Mouse (Mus musculus) lung, embryonic 14.5 days (tissue): ENCODE measurements at regions not wholly inside any gene's neighbourhood (a gene's known extent, or its start where the extent isn't known, plus 50 kb on each side); places are given as distances from the start of the nearest gene placed in this dataset.

ENCODE experiments used
- ATAC-seq: fragments of 200-750 bp; cut with Nextera tagmentation; 2 replicates; pipeline ENCODE4 v1.8.0; 2017; ENCODE audit warnings: mild to moderate bottlenecking, moderate TSS enrichment, moderate library complexity; ENCODE audit not compliant: insufficient read depth
- DNase-seq: peaks from one replicate; pipeline ENCODE4 v3.0.0-alpha.2; 2015
- H3K27ac ChIP-seq: fragments of 300-500 bp; sonication (generic); 2 replicates; pipeline ENCODE4 v1.5.1; 2014; ENCODE audit warnings: low read depth, mild to moderate bottlenecking, moderate library complexity
- H3K27me3 ChIP-seq: fragments of 300-500 bp; sonication (generic); 2 replicates; pipeline ENCODE4 v1.6.1; 2014; ENCODE audit warnings: low read length, control low read depth; ENCODE audit not compliant: insufficient read depth
- H3K36me3 ChIP-seq: fragments of 300-500 bp; sonication (generic); 2 replicates; pipeline ENCODE4 v1.6.1; 2014; ENCODE audit warnings: control low read depth; ENCODE audit not compliant: insufficient read depth
- H3K4me1 ChIP-seq: fragments of 300-500 bp; sonication (generic); 2 replicates; pipeline ENCODE4 v1.6.1; 2014; ENCODE audit warnings: antibody characterized with exemption, control low read depth; ENCODE audit not compliant: insufficient read depth
- H3K4me2 ChIP-seq: fragments of 300-500 bp; sonication (generic); 2 replicates; pipeline ENCODE4 v1.6.1; 2014; ENCODE audit warnings: mild to moderate bottlenecking
- H3K4me3 ChIP-seq: fragments of 300-500 bp; sonication (generic); 2 replicates; pipeline ENCODE4 v1.5.1; 2014; ENCODE audit warnings: low read depth, low read length
- H3K9ac ChIP-seq: fragments of 300-500 bp; sonication (generic); 2 replicates; pipeline ENCODE4 v1.6.1; 2014
- H3K9me3 ChIP-seq: fragments of 300-500 bp; sonication (generic); 2 replicates; pipeline ENCODE4 v1.6.1; 2016; ENCODE audit warnings: low read depth, low read length, control low read depth
- CTCF ChIP-seq: IDR thresholded peaks from 2 replicates; pipeline ENCODE4 v1.5.1; 2016; ENCODE audit warnings: antibody characterized with exemption, low read depth
- WGBS: fragments of 180-500 bp; shearing (Covaris S2); extraction: QIAGEN DNeasy Blood & Tissue Kit; methylation state at CpG from one replicate; pipeline ENCODE4 v1.1.7; 2014; 5-methylcytosine and 5-hydroxymethylcytosine counted together

DNA sequence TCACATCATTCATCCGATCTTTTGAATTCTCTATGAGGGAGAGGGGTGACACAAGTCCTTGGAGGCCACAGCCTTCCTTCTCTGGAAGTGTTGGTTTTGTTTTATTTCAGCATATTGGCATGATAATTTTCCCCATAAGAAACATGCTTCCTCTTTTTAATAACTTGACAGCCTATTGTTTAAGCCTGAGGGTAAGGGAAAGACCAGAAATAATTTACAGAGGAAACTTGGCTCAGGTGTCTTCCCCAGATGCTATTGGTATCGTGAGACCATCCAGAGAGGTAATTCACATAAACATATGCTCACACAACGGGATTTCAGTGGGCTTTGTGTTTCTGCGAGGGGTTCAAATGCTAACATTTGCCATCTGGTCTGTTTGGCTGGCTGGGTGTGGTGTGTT is 212.0 kb downstream of the Sptssa start:
- no peaks in the 10 kb centered on the region for H3K27me3 ChIP-seq
- H3K27ac ChIP-seq, result no peak overlapping the region
- ATAC-seq (no peak), DNase-seq (no peak)
- WGBS, result 54% methylated on average over 4 of the region's 4 CpGs
- no peaks in the 10 kb centered on the region for H3K4me1 ChIP-seq
- no peak overlapping the region for H3K4me2 ChIP-seq
- no peaks in the 10 kb centered on the region for H3K9me3 ChIP-seq
- no peak overlapping the region for H3K9ac ChIP-seq
- no peaks in the 10 kb centered on the region for H3K36me3 ChIP-seq
- TF ChIP-seq CTCF, result no peak
- no peak overlapping the region for H3K4me3 ChIP-seq

DNA sequence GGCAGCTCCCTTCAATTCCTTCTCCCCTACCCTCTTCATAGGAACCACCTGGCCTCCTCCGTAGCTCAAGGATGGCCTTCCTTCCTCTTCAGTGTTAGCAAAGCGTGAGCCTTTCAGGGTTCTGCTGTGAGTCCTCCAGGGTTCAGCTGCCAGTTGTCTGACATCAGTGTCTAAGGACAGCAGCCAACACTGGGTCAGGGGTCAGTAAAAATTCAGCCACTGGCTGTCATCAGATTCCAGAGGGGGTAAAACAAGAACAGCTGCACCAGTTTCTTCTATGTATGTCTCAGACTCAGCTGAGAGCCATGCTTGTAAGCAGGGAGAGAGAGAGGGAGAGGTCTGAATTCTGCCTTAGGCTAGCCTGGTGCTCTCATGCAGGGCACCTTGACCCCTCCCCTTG is 213.1 kb downstream of the Sptssa start:
- Histone ChIP-seq H3K4me3 (no peak overlapping the region), H3K27ac (no peak overlapping the region), H3K9ac (no peak overlapping the region), H3K9me3 (no peaks in the 10 kb centered on the region), H3K27me3 (no peaks in the 10 kb centered on the region), H3K4me2 (no peak overlapping the region), H3K4me1 (no peaks in the 10 kb centered on the region), H3K36me3 (no peaks in the 10 kb centered on the region)
- no peak for TF ChIP-seq CTCF
- peak; percentile 85 for DNase-seq
- 36% methylated on average over 2 of the region's 2 CpGs for WGBS
- peak; percentile 82 for ATAC-seq

DNA sequence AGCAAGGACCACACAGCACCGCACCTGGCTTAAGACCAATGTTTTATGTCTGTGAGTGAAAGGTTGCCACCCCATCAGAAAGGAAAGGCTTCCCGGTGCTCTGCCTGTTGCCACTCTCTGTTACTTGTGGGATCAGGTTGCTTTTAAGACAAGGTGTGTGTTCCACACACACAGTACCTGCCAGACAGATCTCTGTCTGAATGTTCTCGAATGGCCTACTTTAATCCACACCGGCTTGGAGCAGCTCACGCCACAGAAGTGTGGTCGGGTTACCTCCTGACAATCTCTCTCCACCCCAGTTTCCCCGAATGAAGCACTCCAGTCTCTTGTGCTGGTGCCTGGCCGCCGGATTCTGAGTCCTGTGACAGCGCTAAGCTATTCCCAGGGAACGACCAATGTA is 214.0 kb downstream of the Sptssa start:
- no peak overlapping the region for H3K27ac ChIP-seq
- no peak overlapping the region for H3K4me2 ChIP-seq
- WGBS, result 50% methylated on average over 11 of the region's 11 CpGs
- no peak overlapping the region for H3K9ac ChIP-seq
- ATAC-seq (no peak), DNase-seq (no peak)
- TF ChIP-seq CTCF, result no peak
- H3K36me3 ChIP-seq, result no peaks in the 10 kb centered on the region
- no peaks in the 10 kb centered on the region for H3K27me3 ChIP-seq
- no peaks in the 10 kb centered on the region for H3K9me3 ChIP-seq
- no peaks in the 10 kb centered on the region for H3K4me1 ChIP-seq
- H3K4me3 ChIP-seq, result no peak overlapping the region

GRCm38 (mm10) chr12:54440851-54441593 is 215.4 kb downstream of the Sptssa start:
- WGBS, result 81% methylated on average over 6 of the region's 6 CpGs
- TF ChIP-seq CTCF, result no peak
- H3K4me2 ChIP-seq, result no peak overlapping the region
- DNase-seq (no peak), ATAC-seq (no peak)
- no peaks in the 10 kb centered on the region for H3K9me3 ChIP-seq
- H3K4me1 ChIP-seq, result no peaks in the 10 kb centered on the region
- no peak overlapping the region for H3K27ac ChIP-seq
- no peak overlapping the region for H3K4me3 ChIP-seq
- H3K27me3 ChIP-seq, result no peaks in the 10 kb centered on the region
- H3K36me3 ChIP-seq, result no peaks in the 10 kb centered on the region
- no peak overlapping the region for H3K9ac ChIP-seq

DNA sequence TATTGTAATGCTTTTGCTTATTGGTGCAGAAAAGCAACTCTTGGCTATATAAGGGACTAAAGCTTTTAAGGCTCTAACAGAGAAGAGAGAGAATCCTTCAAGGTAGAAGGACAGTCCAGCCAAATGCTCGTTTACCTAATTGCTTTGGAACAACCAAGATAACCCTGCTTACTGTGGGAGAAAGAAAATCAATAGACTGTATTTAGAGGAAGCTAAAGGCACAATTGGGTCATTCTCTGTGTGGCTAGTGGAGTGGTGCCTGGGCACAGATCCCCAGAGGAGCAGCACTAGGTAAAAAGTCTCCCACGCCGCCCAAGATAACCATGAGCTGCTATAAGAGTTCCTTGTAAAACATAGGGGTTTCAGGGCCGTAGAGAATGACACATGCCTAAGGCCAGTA is 217.6 kb downstream of the Sptssa start:
- WGBS, result 79% methylated on average over 4 of the region's 4 CpGs
- Histone ChIP-seq H3K9ac (no peak overlapping the region), H3K36me3 (no peaks in the 10 kb centered on the region), H3K27ac (no peak overlapping the region), H3K9me3 (no peaks in the 10 kb centered on the region), H3K27me3 (no peaks in the 10 kb centered on the region), H3K4me2 (no peak overlapping the region), H3K4me1 (no peaks in the 10 kb centered on the region), H3K4me3 (no peak overlapping the region)
- ATAC-seq, result no peak
- TF ChIP-seq CTCF, result no peak
- DNase-seq, result no peak

DNA sequence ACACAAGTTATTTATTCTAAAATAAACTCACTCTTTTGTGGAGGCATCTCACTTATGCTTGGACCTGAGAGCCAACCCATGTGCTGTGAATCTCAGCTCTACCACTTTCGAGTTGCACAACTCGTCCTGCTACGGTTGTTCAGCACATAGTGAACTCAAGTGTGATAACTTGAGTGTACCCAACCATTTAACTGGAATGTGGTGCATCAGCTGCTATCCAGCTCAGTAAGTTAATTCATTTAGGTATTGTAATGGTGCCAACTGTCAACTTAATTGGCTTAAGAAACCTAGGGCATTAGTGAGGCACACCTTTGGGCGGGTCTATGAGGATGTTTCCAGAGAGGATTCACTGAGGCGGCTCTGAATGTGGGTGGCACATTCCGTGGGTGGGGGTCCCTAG is 221.6 kb upstream of the Egln3 start:
- no peaks in the 10 kb centered on the region for H3K9me3 ChIP-seq
- H3K4me3 ChIP-seq, result no peak overlapping the region
- DNase-seq (no peak), ATAC-seq (no peak)
- no peaks in the 10 kb centered on the region for H3K36me3 ChIP-seq
- H3K4me1 ChIP-seq, result no peaks in the 10 kb centered on the region
- no peak overlapping the region for H3K9ac ChIP-seq
- TF ChIP-seq CTCF, result no peak
- 80% methylated on average over 6 of the region's 6 CpGs for WGBS
- H3K27ac ChIP-seq, result no peak overlapping the region
- no peaks in the 10 kb centered on the region for H3K27me3 ChIP-seq
- H3K4me2 ChIP-seq, result no peak overlapping the region

DNA sequence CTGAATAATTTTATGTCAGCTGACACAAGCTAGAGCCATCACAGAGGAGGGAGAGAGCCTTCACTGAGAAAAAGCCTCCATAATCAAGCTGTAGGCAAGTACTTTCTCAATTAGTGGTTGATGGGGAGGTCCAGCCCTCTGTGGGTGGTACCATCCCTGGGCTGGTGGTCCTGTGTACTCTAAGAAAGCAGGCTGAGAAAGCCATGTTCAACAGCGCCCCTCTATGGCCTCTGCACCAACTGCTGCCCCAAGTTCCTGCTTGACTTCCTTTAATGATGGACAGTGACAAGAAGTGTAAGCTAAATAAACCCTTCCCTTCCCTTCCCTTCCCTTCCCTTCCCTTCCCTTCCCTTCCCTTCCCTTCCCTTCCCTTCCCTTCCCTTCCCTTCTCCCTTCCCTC is 211.2 kb upstream of the Egln3 start:
- Histone ChIP-seq H3K9ac (no peak overlapping the region), H3K36me3 (no peaks in the 10 kb centered on the region), H3K27me3 (no peaks in the 10 kb centered on the region), H3K27ac (no peak overlapping the region), H3K4me3 (no peak overlapping the region), H3K4me1 (no peaks in the 10 kb centered on the region), H3K9me3 (no peaks in the 10 kb centered on the region), H3K4me2 (no peak overlapping the region)
- 43% methylated on average over 1 of the region's 1 CpGs for WGBS
- no peak for ATAC-seq
- no peak for TF ChIP-seq CTCF
- DNase-seq, result no peak

DNA sequence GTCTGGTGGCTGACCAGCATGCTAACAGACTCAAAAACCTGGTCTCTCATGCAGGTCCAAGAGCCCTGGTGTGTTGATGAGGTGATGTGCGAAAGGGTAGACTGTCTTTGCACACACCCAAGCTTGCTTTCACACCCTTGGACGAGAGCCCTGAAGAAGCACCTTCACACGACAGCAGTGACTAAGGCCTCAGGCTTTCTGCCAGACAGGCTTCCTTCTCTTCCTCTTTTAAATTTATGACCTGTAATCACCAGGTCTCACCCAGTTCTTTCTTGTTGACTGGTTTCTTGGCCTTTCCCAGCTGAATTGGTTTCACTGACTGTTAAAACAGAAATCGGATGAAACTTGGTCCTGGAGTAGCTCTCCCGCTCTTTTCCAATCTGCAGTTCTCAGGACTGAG is 210.5 kb upstream of the Egln3 start:
- H3K27ac ChIP-seq, result no peak overlapping the region
- TF ChIP-seq CTCF, result no peak
- 62% methylated on average over 5 of the region's 5 CpGs for WGBS
- no peaks in the 10 kb centered on the region for H3K9me3 ChIP-seq
- ATAC-seq (no peak), DNase-seq (no peak)
- H3K4me2 ChIP-seq, result no peak overlapping the region
- no peaks in the 10 kb centered on the region for H3K4me1 ChIP-seq
- H3K9ac ChIP-seq, result no peak overlapping the region
- no peak overlapping the region for H3K4me3 ChIP-seq
- H3K27me3 ChIP-seq, result no peaks in the 10 kb centered on the region
- no peaks in the 10 kb centered on the region for H3K36me3 ChIP-seq
